Mouse (Mus musculus): ENCODE results near the gene Mgp. TPM values are rescaled to one million over a fixed set of nuclear protein-coding genes. Genes with fewer than 3 reads are reported as not detected.

Gene Mgp
- polyA plus RNA-seq, 1 experiment = 4.0 TPM

- Histone ChIP-seq H3K4me3 (ENCODE audit: insufficient read depth, low read length) (no peak overlapping the region), H3K27ac (ENCODE audit: insufficient read depth, low read depth, low read length) (no peak overlapping the region), H3K4me1 (ENCODE audit: control insufficient read depth, insufficient read depth, low read length) (peaks cover 11% of the 10 kb centered on the region)
- TF ChIP-seq CTCF (IDR thresholded peaks at IDR 0.05; ENCODE audit: low read depth, low read length) (no peak), POLR2A (IDR thresholded peaks at IDR 0.05; ENCODE audit: borderline replicate concordance, low read depth, low read length) (no peak)
Measured at GRCm38 (mm10) chr6:136824987-136825386, 50.6 kb downstream of the Mgp start.

Other genes starting within 250 kb of the Mgp start
- 28.1 and 31.0 TPM in 2 replicates for gene Plbd1, start 213.9 kb downstream of the Mgp start, polyA plus RNA-seq (2012; ENCODE audit: insufficient read depth, insufficient read length, missing spikeins)
- not detected in 2 replicates for gene Gucy2c, start 94.1 kb downstream of the Mgp start, polyA plus RNA-seq (2012; ENCODE audit: insufficient read depth, insufficient read length, missing spikeins)
- 0.51 and 0.56 TPM in 2 replicates for gene Hist4h4, start 71.4 kb downstream of the Mgp start, polyA plus RNA-seq (2012; ENCODE audit: insufficient read depth, insufficient read length, missing spikeins)
- 58.1 and 78.1 TPM in 2 replicates for gene H2afj, start 67.6 kb downstream of the Mgp start, polyA plus RNA-seq (2012; ENCODE audit: insufficient read depth, insufficient read length, missing spikeins)
- gene BC049715, start 48.2 kb downstream of the Mgp start, polyA plus RNA-seq (2012; ENCODE audit: insufficient read depth, insufficient read length, missing spikeins) = 4.4 and 5.1 TPM in 2 replicates
- gene Wbp11, start 47.6 kb downstream of the Mgp start, polyA plus RNA-seq (2012; ENCODE audit: insufficient read depth, insufficient read length, missing spikeins) = 69.8 and 76.4 TPM in 2 replicates
- gene Smco3, start 40.4 kb downstream of the Mgp start, polyA plus RNA-seq (2012; ENCODE audit: insufficient read depth, insufficient read length, missing spikeins) = 0.57 and 0.74 TPM in 2 replicates
- not detected in 2 replicates for gene Art4, start 18.1 kb downstream of the Mgp start, polyA plus RNA-seq (2012; ENCODE audit: insufficient read depth, insufficient read length, missing spikeins)
- not detected in 2 replicates for gene Erp27, start 46.4 kb upstream of the Mgp start, polyA plus RNA-seq (2012; ENCODE audit: insufficient read depth, insufficient read length, missing spikeins)
- 1.1 and 2.4 TPM in 2 replicates for gene Pde6h, start 48.0 kb upstream of the Mgp start, polyA plus RNA-seq (2012; ENCODE audit: insufficient read depth, insufficient read length, missing spikeins)
- 1,210 and 1,280 TPM in 2 replicates for gene Arhgdib, start 66.1 kb upstream of the Mgp start, polyA plus RNA-seq (2012; ENCODE audit: insufficient read depth, insufficient read length, missing spikeins)

All from bone marrow macrophage, adult 2 months (primary cell).